Mouse (Mus musculus): ENCODE results near the gene Sorbs2.

Sorbs2 gene

DNA sequence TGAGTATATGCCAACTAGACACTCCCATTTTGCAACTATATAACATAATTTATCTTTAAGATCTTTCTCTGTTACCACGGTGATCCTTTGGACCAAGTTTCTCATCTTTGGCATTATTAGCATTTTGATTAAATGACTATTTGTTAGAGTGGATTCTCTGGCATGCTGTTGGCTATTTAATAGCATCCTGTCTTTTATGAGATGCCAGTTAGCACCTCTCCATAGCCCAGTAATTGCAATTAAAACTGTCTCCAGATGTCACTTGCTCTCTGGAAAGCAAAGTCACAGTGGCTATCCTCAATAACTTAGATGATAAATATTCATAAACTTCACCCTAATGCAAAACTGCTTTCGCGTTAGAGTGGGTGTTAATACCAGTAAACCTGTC is 170.3 kb downstream of the Sorbs2 start:
- DNase-seq (ENCODE audit: low spot score in 2 of 2): no peak

- no peak for DNase-seq (ENCODE audit: low spot score in 2 of 2)
These were observed 173.6 kb downstream of the Sorbs2 start for GRCm38 (mm10) chr8:45681171-45681570.

DNA sequence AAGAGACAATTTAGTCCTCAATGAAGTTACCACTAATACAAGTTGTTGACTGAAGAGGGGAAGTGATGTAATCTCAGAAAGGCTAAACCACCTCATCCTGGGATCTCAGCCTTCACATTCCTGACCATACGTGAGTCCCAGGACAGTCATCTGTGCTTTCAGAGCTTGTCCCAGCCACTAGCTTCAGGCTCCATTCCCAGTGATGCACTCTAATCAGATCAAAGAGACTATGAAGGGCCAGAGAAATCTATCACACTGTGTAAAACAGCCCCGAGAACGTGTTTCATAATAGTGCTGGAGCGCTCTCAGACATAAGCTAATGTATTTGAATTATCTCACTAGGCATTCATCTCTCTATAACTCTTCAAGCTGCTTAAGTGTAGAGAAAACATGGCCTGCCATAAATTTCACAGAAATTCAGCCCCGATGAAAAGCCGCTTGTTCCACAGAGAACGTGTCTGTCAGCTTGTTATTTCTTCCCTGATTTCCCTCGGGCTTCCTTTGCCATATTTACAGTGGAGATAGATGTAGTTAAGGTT is 175.3 kb downstream of the Sorbs2 start:
- no peak for DNase-seq (ENCODE audit: low spot score in 2 of 2)

- DNase-seq (ENCODE audit: low spot score in 2 of 2): no peak
These were observed 180.5 kb downstream of the Sorbs2 start for GRCm38 (mm10) chr8:45687942-45688695.

- DNase-seq (ENCODE audit: low spot score in 2 of 2): no peak
These were observed 182.1 kb downstream of the Sorbs2 start for GRCm38 (mm10) chr8:45689611-45690207.

DNA sequence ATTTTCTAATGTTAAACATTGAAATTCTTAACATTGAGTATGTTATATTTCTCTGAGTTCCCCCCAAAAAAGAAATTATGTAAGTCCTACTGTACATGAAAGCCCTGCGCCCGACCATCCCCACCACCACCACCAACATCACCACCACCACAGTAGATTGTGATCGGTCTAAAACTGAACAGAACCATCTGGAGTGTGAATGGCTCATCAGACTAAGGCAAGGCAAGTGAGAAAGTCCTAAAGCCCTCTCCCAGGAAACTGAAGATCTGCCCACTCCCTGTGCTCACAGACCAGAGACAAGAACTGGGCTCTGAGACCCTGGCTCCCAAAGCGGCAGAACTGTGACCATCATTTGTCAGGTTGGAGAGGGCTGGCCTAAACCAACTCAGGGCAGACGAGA is 192.5 kb downstream of the Sorbs2 start:
- no peak for DNase-seq (ENCODE audit: low spot score in 2 of 2)

DNA sequence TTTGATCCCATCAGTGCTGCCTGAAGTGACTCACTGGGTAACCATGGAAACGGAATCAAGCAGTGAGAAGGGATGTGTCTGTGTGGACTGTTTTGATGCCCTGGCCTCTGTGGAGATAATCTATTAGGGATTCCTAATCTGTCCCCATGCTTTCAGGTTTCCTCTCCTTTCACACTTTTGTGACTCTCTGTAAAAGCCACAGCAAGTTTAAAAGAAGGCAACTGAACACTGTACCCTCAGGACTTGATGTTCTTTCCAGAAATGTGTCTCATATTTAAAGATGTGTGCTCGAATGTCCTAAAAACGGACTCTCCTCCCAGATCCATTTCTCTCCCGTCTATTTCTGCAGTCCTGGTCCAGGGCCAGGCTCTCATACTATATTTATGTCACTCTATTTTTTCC is 196.1 kb downstream of the Sorbs2 start:
- DNase-seq (ENCODE audit: low spot score in 2 of 2): no peak

DNA sequence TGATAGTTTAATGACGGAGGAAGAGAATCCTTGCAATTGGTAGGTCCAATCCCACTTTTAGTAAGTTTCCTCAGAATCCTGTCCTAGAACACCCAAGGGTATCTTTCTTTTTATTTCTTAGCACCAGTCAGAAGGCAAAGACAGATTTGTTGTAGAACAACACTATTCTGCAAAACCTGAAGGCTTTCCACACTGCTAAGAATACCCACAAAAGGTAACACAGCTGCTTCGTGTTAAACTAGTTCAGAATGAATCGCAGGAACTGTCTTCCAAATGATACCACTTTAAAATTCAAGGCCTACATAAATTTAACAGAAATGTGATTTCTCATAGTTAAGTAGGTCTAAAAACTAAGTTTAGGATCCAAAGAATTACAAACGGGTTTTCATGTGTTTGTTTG is 201.5 kb downstream of the Sorbs2 start:
- no peak for DNase-seq (ENCODE audit: low spot score in 2 of 2)

DNA sequence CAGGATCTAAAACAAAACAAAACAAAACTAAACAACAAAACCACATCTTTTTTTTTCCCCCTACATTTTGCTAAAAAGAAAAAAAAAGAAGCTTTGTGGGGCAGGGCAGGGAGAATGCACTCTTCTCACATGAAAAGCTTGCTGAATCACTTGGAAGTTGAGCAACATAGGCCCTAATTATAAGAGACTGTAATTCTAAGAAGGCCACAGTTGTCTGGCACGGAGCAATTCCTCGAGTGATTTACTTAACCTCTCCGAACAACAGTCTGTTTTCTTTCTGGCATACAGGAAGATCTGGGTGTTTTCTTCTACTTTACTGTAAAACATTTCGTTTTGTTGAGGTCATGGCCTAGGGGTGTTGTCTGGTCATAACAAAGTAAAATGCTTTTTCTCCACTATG is 202.1 kb downstream of the Sorbs2 start:
- DNase-seq (ENCODE audit: low spot score in 2 of 2): no peak

- no peak for DNase-seq (ENCODE audit: low spot score in 2 of 2)
These were observed 205.0 kb downstream of the Sorbs2 start for GRCm38 (mm10) chr8:45712610-45713009.

- DNase-seq (ENCODE audit: low spot score in 2 of 2): no peak
These were observed 207.2 kb downstream of the Sorbs2 start for GRCm38 (mm10) chr8:45714806-45715205.

DNA sequence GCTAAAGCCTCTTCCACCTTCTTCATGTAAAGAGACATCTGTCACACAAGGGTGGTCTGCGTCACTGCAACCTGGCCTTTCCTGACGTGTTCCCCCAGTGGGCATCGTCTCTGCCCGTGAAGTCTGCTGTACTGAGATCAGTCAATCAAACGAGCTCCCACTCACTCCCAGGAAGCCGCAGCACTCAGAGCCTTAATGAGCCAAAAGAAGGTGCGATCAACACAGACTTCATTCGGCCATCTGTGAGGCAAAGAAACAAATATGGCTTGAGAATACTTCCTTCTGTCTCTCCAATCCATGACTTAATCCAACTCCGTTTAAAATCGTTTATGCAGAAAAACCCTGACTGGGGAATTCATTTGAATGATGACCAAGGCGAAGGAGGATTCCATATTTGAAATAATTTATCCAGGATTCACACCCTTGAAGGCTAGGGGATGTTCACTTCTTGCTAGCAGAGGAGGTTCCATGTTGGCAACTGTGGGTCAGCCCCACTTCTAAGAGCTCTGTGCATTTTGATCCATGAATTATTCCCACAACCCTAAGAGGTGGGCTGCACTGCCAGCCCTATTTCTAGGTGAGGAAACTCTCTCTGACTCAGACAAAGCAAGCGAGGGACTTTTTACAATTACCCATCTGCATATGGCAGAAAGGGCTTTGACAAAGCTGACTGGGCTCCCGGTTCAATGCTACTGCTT is 207.9 kb downstream of the Sorbs2 start:
- DNase-seq (ENCODE audit: low spot score in 2 of 2): peak; percentile 35 to 61

GRCm38 (mm10) chr8:45719776-45720175 is 212.2 kb downstream of the Sorbs2 start:
- DNase-seq (ENCODE audit: low spot score in 2 of 2): no peak

DNA sequence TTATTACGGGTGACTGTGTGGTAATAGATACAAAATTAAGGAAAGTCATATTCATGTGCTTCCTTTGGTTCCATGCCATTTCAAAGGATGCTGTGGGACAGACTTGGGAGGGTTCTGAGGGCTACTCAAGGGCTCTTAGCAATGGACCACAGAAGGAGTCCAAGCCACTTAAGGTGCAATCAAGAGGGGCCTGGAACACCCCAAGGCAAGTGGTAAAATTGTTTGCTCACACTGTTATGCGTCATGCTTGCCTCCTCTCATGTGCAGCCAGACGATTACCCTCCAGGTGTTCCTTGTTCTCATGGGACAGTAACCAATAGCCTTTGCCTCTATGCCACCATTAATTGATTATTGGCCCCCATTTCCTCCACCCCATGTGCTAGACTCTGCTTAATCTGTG is 216.6 kb downstream of the Sorbs2 start:
- DNase-seq (ENCODE audit: low spot score in 2 of 2): no peak

- DNase-seq (ENCODE audit: low spot score in 2 of 2): no peak
These were observed 217.7 kb downstream of the Sorbs2 start for GRCm38 (mm10) chr8:45725321-45725720.

DNA sequence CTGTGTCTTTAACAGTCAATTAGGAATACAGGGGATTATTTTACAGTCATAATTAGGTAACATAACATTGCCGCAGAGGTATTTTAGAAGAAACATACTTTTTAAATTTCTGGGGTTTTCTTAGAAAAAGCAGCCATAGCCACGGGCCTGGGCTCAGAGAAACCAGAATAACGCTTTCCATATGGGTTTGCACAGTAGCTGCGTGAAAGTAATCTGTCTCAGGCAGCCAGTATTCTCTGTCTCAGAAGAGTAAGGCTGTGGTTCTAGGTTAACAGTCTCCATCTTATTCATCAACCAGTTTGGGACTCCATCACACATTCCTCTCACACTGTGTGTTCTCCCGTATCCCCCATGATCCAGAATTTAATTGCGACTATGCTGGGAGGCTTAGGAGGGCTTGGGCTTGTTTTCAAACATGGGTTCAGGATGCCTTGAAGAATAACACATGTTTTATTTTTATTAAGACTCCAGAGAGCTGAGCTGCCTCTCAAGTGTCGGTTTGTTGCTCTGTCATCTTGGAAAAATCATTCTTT is 222.3 kb downstream of the Sorbs2 start:
- no peak for DNase-seq (ENCODE audit: low spot score in 2 of 2)

- DNase-seq (ENCODE audit: low spot score in 2 of 2): no peak
These were observed 223.2 kb downstream of the Sorbs2 start for GRCm38 (mm10) chr8:45730795-45731194.

DNA sequence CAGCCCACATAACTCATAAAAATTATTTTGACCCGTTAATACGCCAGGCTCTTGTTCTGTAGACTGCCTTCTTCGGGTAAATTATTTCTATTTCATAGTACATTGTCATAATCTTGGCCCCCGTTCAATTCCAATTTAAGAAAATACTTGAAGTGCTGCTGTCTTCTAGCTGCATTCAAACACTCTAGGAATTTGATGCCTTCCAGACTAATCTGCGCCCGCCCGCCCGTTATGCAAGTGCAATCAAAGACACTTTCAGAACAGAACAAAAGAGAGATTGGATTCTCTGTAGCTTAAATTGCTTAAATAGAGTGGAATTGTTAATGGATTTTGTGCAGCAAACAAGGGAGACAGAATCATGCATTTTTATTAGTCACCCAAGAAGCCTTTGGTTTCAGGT is 226.5 kb downstream of the Sorbs2 start:
- DNase-seq (ENCODE audit: low spot score in 2 of 2): no peak

DNA sequence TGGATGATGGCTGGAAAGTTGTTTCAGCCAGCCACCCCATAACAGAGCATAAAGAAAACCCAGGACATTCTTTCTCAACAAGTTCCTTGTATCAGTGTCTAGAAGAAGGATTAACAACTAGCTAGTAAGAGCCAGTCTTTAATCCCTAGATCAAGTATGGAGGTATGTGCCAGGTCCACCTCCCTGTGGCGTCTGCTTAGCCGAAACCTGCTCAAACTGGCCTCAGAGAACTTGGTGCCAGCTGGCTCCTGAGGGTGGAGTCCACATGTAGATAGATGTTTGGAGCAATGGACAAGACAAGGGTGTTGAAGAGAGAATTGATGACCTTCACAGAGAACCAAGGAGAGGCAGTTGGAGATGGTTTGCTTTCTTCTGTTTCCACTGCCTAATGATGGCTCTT is 229.7 kb downstream of the Sorbs2 start:
- DNase-seq (ENCODE audit: low spot score in 2 of 2): no peak

DNA sequence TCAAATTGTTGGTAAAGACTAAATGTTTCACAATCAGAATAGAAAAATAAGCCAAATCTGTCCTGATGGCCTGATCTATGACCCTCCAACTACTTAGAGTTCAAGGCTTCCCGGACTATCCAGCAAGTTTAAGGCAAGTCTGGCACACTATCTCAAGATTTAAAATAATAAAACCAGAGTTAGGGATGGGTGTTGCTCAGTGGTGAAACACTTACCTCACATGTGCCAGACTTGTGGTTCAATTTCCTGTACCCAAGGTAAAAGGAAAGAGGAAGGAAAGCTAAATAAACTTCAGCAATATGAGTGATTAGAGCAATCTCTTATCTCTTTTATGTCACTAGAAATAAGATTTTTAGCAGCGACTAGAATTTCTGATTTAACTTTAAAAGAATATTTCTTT is 235.7 kb downstream of the Sorbs2 start:
- no peak for DNase-seq (ENCODE audit: low spot score in 2 of 2)

DNA sequence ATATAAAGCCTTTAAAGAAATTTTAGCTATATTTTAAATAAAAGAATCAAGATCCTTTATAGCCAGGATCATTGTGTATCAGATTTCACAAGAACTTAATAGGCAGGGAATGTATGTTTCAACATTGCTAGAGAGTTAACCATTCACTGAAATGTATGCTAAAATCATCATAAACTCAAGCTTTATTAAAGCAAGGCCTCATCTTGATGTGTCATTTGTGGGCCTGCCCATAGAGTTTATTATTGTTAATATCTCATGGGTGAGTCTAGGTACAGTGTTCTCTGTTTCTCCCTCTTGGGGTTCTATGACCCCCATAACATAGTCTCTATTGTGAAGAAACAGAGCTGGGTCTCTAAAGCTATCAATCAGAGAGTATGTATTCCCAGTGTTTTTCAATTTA is 236.2 kb downstream of the Sorbs2 start:
- no peak for DNase-seq (ENCODE audit: low spot score in 2 of 2)
